Mouse (Mus musculus) ovary, postnatal 14 days (tissue): Measurements from ENCODE around the gene Afmid.

Source experiments
- DNase-seq: peaks from one replicate; pipeline ENCODE4 v3.0.0; 2022; ENCODE audit warnings: low spot score

Afmid gene

GRCm38 (mm10) chr11:117879676-117880075, 54.0 kb downstream of the Afmid start:
- DNase-seq = no peak

GRCm38 (mm10) chr11:117880336-117880976, 54.7 kb downstream of the Afmid start:
- DNase-seq = no peak

GRCm38 (mm10) chr11:117880977-117881358, 55.2 kb downstream of the Afmid start:
- no peak for DNase-seq

GRCm38 (mm10) chr11:117881787-117882186, 56.1 kb downstream of the Afmid start:
- no peak for DNase-seq

GRCm38 (mm10) chr11:117882208-117882607, 56.5 kb downstream of the Afmid start:
- no peak for DNase-seq

- no peak for DNase-seq
Measured at GRCm38 (mm10) chr11:117886000-117886399, 60.3 kb downstream of the Afmid start.

GRCm38 (mm10) chr11:117888168-117888852, 62.6 kb downstream of the Afmid start:
- DNase-seq = no peak

- DNase-seq = no peak
Measured at GRCm38 (mm10) chr11:117888853-117889822, 63.4 kb downstream of the Afmid start.
